Mouse (Mus musculus) erythroblast, embryonic 14.5 days (primary cell): ENCODE data around the gene Unc93b1.

Source experiments
- GATA1 ChIP-seq: IDR thresholded peaks from 2 replicates; pipeline ENCODE4 v1.6.1; 2012; ENCODE audit warnings: low read length, inconsistent platforms, mixed read lengths
- TAL1 ChIP-seq: IDR thresholded peaks from 3 replicates; pipeline ENCODE4 v1.6.1; 2012; ENCODE audit warnings: low read length, inconsistent platforms, mixed read lengths

DNA sequence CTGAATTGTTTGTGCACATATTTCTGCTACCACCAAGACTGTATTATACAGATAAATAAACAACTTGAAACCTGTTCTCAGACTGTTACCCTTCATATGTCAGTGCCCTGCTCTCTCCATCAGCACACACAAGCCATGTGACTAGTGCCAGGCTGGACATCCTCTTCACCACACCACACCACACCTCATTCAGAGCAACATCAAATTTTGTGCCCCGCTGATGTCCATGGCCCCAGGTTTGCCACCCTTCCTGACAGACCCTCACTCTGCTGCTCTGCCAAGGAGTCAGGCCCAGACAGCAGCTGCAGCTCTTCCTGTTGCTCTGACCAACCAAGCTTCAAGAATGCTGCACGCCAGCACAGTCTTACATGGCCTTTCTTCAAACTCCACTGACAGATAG is 40.7 kb upstream of the Unc93b1 start:
- TF ChIP-seq GATA1 (no peak), TAL1 (no peak)
